Mouse (Mus musculus) layer of hippocampus, adult 9-11 months (tissue): Measurements from ENCODE around the gene Sh3bp1.

Experiments used
- DNase-seq: peaks from one replicate; pipeline ENCODE4 v3.0.0; 2022

Gene Sh3bp1

GRCm38 (mm10) chr15:78916052-78916826, 16.7 kb downstream of the Sh3bp1 start:
- DNase-seq, result no peak

- DNase-seq, result no peak
Observed at GRCm38 (mm10) chr15:78918126-78918525, 18.6 kb downstream of the Sh3bp1 start.

- DNase-seq, result no peak
Observed at GRCm38 (mm10) chr15:78919914-78920313, 20.3 kb downstream of the Sh3bp1 start.

GRCm38 (mm10) chr15:78922700-78923099, 23.1 kb downstream of the Sh3bp1 start:
- DNase-seq, result no peak

GRCm38 (mm10) chr15:78923585-78923984, 24.0 kb downstream of the Sh3bp1 start:
- no peak for DNase-seq

- DNase-seq, result no peak
Observed at GRCm38 (mm10) chr15:78925129-78925528, 25.6 kb downstream of the Sh3bp1 start.

GRCm38 (mm10) chr15:78926021-78926919, 26.7 kb downstream of the Sh3bp1 start, which contains the start of gene Lgals1:
Gene Lgals1 (plus strand): TSS chr15:78926725.
- DNase-seq, result peak; percentile 57

- DNase-seq, result no peak
Observed at GRCm38 (mm10) chr15:78927021-78927787, 27.6 kb downstream of the Sh3bp1 start.

- DNase-seq, result peak; percentile 63
Observed at GRCm38 (mm10) chr15:78927788-78928457, 28.4 kb downstream of the Sh3bp1 start.

GRCm38 (mm10) chr15:78928539-78928938, 29.0 kb downstream of the Sh3bp1 start:
- no peak for DNase-seq

- no peak for DNase-seq
Observed at GRCm38 (mm10) chr15:78930192-78930706, 30.7 kb downstream of the Sh3bp1 start.

- DNase-seq, result no peak
Observed at GRCm38 (mm10) chr15:78930801-78931426, 31.3 kb downstream of the Sh3bp1 start.

- peak; percentile 41 for DNase-seq
Observed at GRCm38 (mm10) chr15:78931577-78931976, 32.0 kb downstream of the Sh3bp1 start.

- DNase-seq, result peak; percentile 83
Observed at GRCm38 (mm10) chr15:78934784-78935320, 35.3 kb downstream of the Sh3bp1 start, which contains the start of gene Nol12. Gene Nol12 (plus strand): TSS chr15:78934933.

GRCm38 (mm10) chr15:78936403-78936802, 36.8 kb downstream of the Sh3bp1 start:
- no peak for DNase-seq

- no peak for DNase-seq
Observed at GRCm38 (mm10) chr15:78937311-78937710, 37.7 kb downstream of the Sh3bp1 start.

GRCm38 (mm10) chr15:78937963-78938362, 38.4 kb downstream of the Sh3bp1 start:
- no peak for DNase-seq

GRCm38 (mm10) chr15:78940325-78940724, 40.8 kb downstream of the Sh3bp1 start:
- no peak for DNase-seq

- peak; percentile 62 for DNase-seq
Observed at GRCm38 (mm10) chr15:78942663-78943062, 43.1 kb downstream of the Sh3bp1 start.

- DNase-seq, result no peak
Observed at GRCm38 (mm10) chr15:78946232-78946631, 46.7 kb downstream of the Sh3bp1 start.

- peak; percentile 85 for DNase-seq
Observed at GRCm38 (mm10) chr15:78947657-78948056, 48.1 kb downstream of the Sh3bp1 start, which contains the start of gene Triobp. Gene Triobp (plus strand): TSS chr15:78947724.
